8 mouse cellular contexts compared by ENCODE assay signal in the genomic region with DNA sequence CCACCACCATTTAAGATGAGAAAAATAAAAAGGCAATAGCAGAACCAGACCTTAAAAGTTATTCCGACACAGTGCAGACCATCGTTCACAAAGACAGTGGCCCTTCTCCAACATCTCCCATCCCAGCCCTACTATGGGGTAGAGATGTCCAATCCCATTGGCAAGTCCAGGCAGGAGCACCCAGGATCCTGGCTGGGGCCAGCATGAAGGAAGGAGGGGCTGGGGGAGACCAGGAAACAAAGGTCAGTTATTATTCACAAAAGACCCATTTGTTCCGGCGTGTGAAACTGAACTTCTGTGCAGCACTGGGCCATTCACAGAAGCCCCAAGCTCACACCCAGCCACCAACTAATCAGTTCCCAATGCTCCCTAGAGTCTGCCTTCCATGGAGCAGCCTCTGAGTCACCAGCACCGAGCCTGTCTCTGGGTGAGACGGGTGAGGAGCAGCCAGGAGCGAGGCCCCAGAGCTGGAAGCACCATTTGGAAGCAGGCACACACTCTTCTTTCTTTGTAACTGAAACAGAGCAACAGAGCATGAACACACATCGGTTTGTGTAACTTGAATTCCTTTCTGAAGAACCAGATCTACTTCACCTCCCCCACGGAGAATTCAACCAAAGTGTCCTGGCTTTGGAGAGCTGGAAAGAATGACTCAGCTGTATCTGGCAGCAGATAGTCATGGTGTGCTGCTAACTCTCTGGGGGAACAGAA.
DNase-seq lines count a peak whose midpoint lies in the region; ATAC-seq and TF ChIP-seq lines count a peak whose summit lies in the region.

No protein-coding gene starts in this region.

- H3K9me3 ChIP-seq in kidney, embryonic 15.5 days (replicated peaks), result no peaks in the 10 kb centered on the region
- no peaks in the 10 kb centered on the region for H3K9me3 ChIP-seq in forebrain, embryonic 16.5 days (ENCODE audit: control insufficient read depth, low read length)
- H3K9me3 ChIP-seq in intestine, embryonic 14.5 days (ENCODE audit: control insufficient read depth, low read length), result no peaks in the 10 kb centered on the region
- H3K9me3 ChIP-seq in lung, embryonic 15.5 days, result no peaks in the 10 kb centered on the region
- H3K9me3 ChIP-seq in stomach, postnatal 0 days (ENCODE audit: control insufficient read depth, low read length), result no peaks in the 10 kb centered on the region

- H3K27ac ChIP-seq in kidney, embryonic 15.5 days, result peak overlapping the region; percentile 90
- H3K27ac ChIP-seq in forebrain, embryonic 16.5 days (ENCODE audit: low read length), result peak overlapping the region; percentile 96
- H3K27ac ChIP-seq in intestine, embryonic 14.5 days (ENCODE audit: low read depth), result peak overlapping the region; percentile 86
- peak overlapping the region; percentile 94 for H3K27ac ChIP-seq in lung, embryonic 15.5 days
- peak overlapping the region; percentile 79 for H3K27ac ChIP-seq in stomach, postnatal 0 days (replicated peaks)

- TF ChIP-seq EP300 in stomach, postnatal 0 days (optimal IDR thresholded peaks at IDR 0.05), result no peak

- no peaks in the 10 kb centered on the region for H3K36me3 ChIP-seq in kidney, embryonic 15.5 days
- no peaks in the 10 kb centered on the region for H3K36me3 ChIP-seq in forebrain, embryonic 16.5 days (ENCODE audit: control insufficient read depth, insufficient read depth)
- H3K36me3 ChIP-seq in intestine, embryonic 14.5 days (ENCODE audit: control insufficient read depth, insufficient read depth, low read length), result no peaks in the 10 kb centered on the region
- H3K36me3 ChIP-seq in lung, embryonic 15.5 days, result no peaks in the 10 kb centered on the region
- H3K36me3 ChIP-seq in stomach, postnatal 0 days (ENCODE audit: control insufficient read depth, insufficient read depth, low read length), result no peaks in the 10 kb centered on the region

- H3K4me2 ChIP-seq in kidney, embryonic 15.5 days, result no peak overlapping the region
- H3K4me2 ChIP-seq in forebrain, embryonic 16.5 days (ENCODE audit: low read length), result peak overlapping the region; percentile 27
- H3K4me2 ChIP-seq in intestine, embryonic 14.5 days (ENCODE audit: low read length), result peak overlapping the region; percentile 36; the same call in 1 of the 2 replicates
- no peak overlapping the region for H3K4me2 ChIP-seq in lung, embryonic 15.5 days
- no peak overlapping the region for H3K4me2 ChIP-seq in stomach, postnatal 0 days (replicated peaks; ENCODE audit: low read depth)

- 35% methylated on average over 9 of the region's 9 CpGs for WGBS in kidney, embryonic 15.5 days
- 10% methylated on average over 9 of the region's 9 CpGs for WGBS in forebrain, embryonic 16.5 days
- 41% methylated on average over 9 of the region's 9 CpGs for WGBS in intestine, embryonic 14.5 days
- whole genome bisulfite sequencing in lung, embryonic 15.5 days, result 39% methylated on average over 9 of the region's 9 CpGs
- WGBS in stomach, postnatal 0 days, result 26% methylated on average over 9 of the region's 9 CpGs

- TF ChIP-seq CTCF in stomach, postnatal 0 days (IDR thresholded peaks at IDR 0.05; ENCODE audit: low read depth), result no peak

- no peak overlapping the region for H3K4me3 ChIP-seq in kidney, embryonic 15.5 days (replicated peaks)
- no peak overlapping the region for H3K4me3 ChIP-seq in forebrain, embryonic 16.5 days (replicated peaks; ENCODE audit: low read length)
- no peak overlapping the region for H3K4me3 ChIP-seq in intestine, embryonic 14.5 days (ENCODE audit: low read depth, low read length)
- no peak overlapping the region for H3K4me3 ChIP-seq in lung, embryonic 15.5 days
- H3K4me3 ChIP-seq in stomach, postnatal 0 days (ENCODE audit: low read depth, low read length), result no peak overlapping the region

- ATAC-seq in kidney, embryonic 15.5 days (replicated peaks; ENCODE audit: low FRiP score), result peak; percentile 52; the same call in 1 of the 2 replicates
- ATAC-seq in forebrain, embryonic 16.5 days, result no peak; the same call in 1 of the 2 replicates
- ATAC-seq in intestine, embryonic 14.5 days (replicated peaks; ENCODE audit: low FRiP score, low TSS enrichment, low read depth), result peak; percentile 38; the same call in 1 of the 2 replicates
- no peak for ATAC-seq in lung, embryonic 15.5 days (ENCODE audit: borderline replicate concordance, extremely low read depth, low FRiP score, low TSS enrichment)
- peak; percentile 78 for ATAC-seq in stomach, postnatal 0 days (ENCODE audit: low FRiP score, low TSS enrichment)

- H3K4me1 ChIP-seq in kidney, embryonic 15.5 days, result peaks cover 28% of the 10 kb centered on the region
- H3K4me1 ChIP-seq in forebrain, embryonic 16.5 days (replicated peaks; ENCODE audit: control insufficient read depth, insufficient read depth, low read length), result peaks cover 36% of the 10 kb centered on the region
- H3K4me1 ChIP-seq in intestine, embryonic 14.5 days (replicated peaks; ENCODE audit: control insufficient read depth, insufficient read depth, low read length), result peaks cover 23% of the 10 kb centered on the region
- peaks cover 41% of the 10 kb centered on the region for H3K4me1 ChIP-seq in lung, embryonic 15.5 days
- H3K4me1 ChIP-seq in stomach, postnatal 0 days (replicated peaks; ENCODE audit: control insufficient read depth, insufficient read depth), result peaks cover 6% of the 10 kb centered on the region

- no peak overlapping the region for H3K9ac ChIP-seq in kidney, embryonic 15.5 days
- peak overlapping the region; percentile 47 for H3K9ac ChIP-seq in forebrain, embryonic 16.5 days (replicated peaks; ENCODE audit: low read depth, low read length)
- no peak overlapping the region for H3K9ac ChIP-seq in intestine, embryonic 14.5 days (ENCODE audit: low read length)
- H3K9ac ChIP-seq in lung, embryonic 15.5 days, result no peak overlapping the region
- H3K9ac ChIP-seq in stomach, postnatal 0 days (ENCODE audit: low read length), result no peak overlapping the region

- intact Hi-C loops in gastrocnemius, postnatal 14 days (cut with DNase I; ENCODE audit: low total_unique reads), result no loop called here

- no peaks in the 10 kb centered on the region for H3K27me3 ChIP-seq in kidney, embryonic 15.5 days
- H3K27me3 ChIP-seq in forebrain, embryonic 16.5 days (replicated peaks; ENCODE audit: control insufficient read depth, insufficient read depth, low read length), result no peaks in the 10 kb centered on the region
- no peaks in the 10 kb centered on the region for H3K27me3 ChIP-seq in intestine, embryonic 14.5 days (replicated peaks; ENCODE audit: control insufficient read depth, insufficient read depth, low read length)
- no peaks in the 10 kb centered on the region for H3K27me3 ChIP-seq in lung, embryonic 15.5 days
- H3K27me3 ChIP-seq in stomach, postnatal 0 days (ENCODE audit: control insufficient read depth, insufficient read depth, low read length), result no peaks in the 10 kb centered on the region

- no peak for DNase-seq in kidney, adult 11 months
- DNase-seq in adrenal gland, postnatal 10 days, result peak; percentile 62
- peak; percentile 61 for DNase-seq in intestine, embryonic 14.5 days (ENCODE audit: low spot score)
- DNase-seq in stomach, postnatal 0 days (ENCODE audit: low spot score), result peak; percentile 55
- no peak for DNase-seq in gastrocnemius, postnatal 14 days

Comparison
In these comparisons a context has a peak if more than half of its experiments do, and no peak if none do; other contexts are left out.
1. ATAC-seq: peak in kidney, embryonic 15.5 days (single experiment), intestine, embryonic 14.5 days (single experiment) and stomach, postnatal 0 days (single experiment); none in forebrain, embryonic 16.5 days (single experiment) and lung, embryonic 15.5 days (single experiment).
2. H3K4me2 ChIP-seq: peak in forebrain, embryonic 16.5 days (single experiment) and intestine, embryonic 14.5 days (single experiment); none in kidney, embryonic 15.5 days (single experiment), lung, embryonic 15.5 days (single experiment) and stomach, postnatal 0 days (single experiment).
3. DNase-seq: peak in adrenal gland, postnatal 10 days (single experiment), intestine, embryonic 14.5 days (single experiment) and stomach, postnatal 0 days (single experiment); none in kidney, adult 11 months (single experiment) and gastrocnemius, postnatal 14 days (single experiment).
4. Peak in every context shown above with its lines, with median percentiles within 50 percentile points of each other: H3K27ac ChIP-seq.